Mouse (Mus musculus) stomach, postnatal 0 days (tissue): Measurements from ENCODE around the gene Zbp1. TPM values are rescaled to one million over a fixed set of nuclear protein-coding genes. Genes with fewer than 3 reads are reported as not detected.

ENCODE experiments used
- ATAC-seq: fragments of 200-750 bp; cut with Nextera tagmentation; 2 replicates; pipeline ENCODE4 v1.8.0; 2017; ENCODE audit not compliant: low FRiP score, low TSS enrichment
- DNase-seq: peaks from one replicate; pipeline ENCODE4 v3.0.0-alpha.2; 2016; ENCODE audit warnings: low spot score
- H3K27ac ChIP-seq: fragments of 300-500 bp; sonication (generic); replicated peaks from 2 replicates; pipeline ENCODE4 v1.5.1; 2014; ENCODE audit warnings: mild to moderate bottlenecking, control low read depth
- H3K27me3 ChIP-seq: fragments of 300-500 bp; sonication (generic); 2 replicates; pipeline ENCODE4 v1.6.1; 2014; ENCODE audit warnings: low read length; ENCODE audit not compliant: control insufficient read depth, insufficient read depth
- H3K36me3 ChIP-seq: fragments of 300-500 bp; sonication (generic); 2 replicates; pipeline ENCODE4 v1.6.1; 2014; ENCODE audit warnings: low read length, mixed read lengths; ENCODE audit not compliant: control insufficient read depth, insufficient read depth
- H3K4me1 ChIP-seq: fragments of 300-500 bp; sonication (generic); replicated peaks from 2 replicates; pipeline ENCODE4 v1.6.1; 2014; ENCODE audit warnings: antibody characterized with exemption; ENCODE audit not compliant: control insufficient read depth, insufficient read depth
- H3K4me2 ChIP-seq: fragments of 300-500 bp; sonication (generic); replicated peaks from 2 replicates; pipeline ENCODE4 v1.6.1; 2014; ENCODE audit warnings: low read depth, mild to moderate bottlenecking, control low read depth, moderate library complexity
- H3K4me3 ChIP-seq: fragments of 300-500 bp; sonication (generic); 2 replicates; pipeline ENCODE4 v1.5.1; 2014; ENCODE audit warnings: low read depth, low read length, control low read depth
- H3K9ac ChIP-seq: fragments of 300-500 bp; sonication (generic); 2 replicates; pipeline ENCODE4 v1.6.1; 2014; ENCODE audit warnings: mild to moderate bottlenecking, low read length, control low read depth, mixed read lengths
- H3K9me3 ChIP-seq: fragments of 300-500 bp; sonication (generic); 2 replicates; pipeline ENCODE4 v1.6.1; 2016; ENCODE audit warnings: low read length; ENCODE audit not compliant: control insufficient read depth
- CTCF ChIP-seq: IDR thresholded peaks from 2 replicates; pipeline ENCODE4 v1.5.1; 2016; ENCODE audit warnings: antibody characterized with exemption, low read depth, mild to moderate bottlenecking, moderate library complexity
- EP300 ChIP-seq: optimal IDR thresholded peaks from 2 replicates; pipeline ENCODE3; 2016; ENCODE audit warnings: antibody characterized with exemption
- WGBS: fragments of 180-500 bp; shearing (Covaris S2); extraction: QIAGEN DNeasy Blood & Tissue Kit; methylation state at CpG from one replicate; pipeline ENCODE4 v1.1.7; 2014; 5-methylcytosine and 5-hydroxymethylcytosine counted together
- polyA plus RNA-seq: library from polyadenylated mRNA; unstranded; fragments of >200 nt; fragmentation: Nextera tagmentation; extraction: Ambion mirVana; gene quantifications from 2 replicates; pipeline ENCODE4 v1.2.1, GENCODE M21; 2015

Gene Zbp1
- polyA plus RNA-seq, 1 experiment from 2014 or later: 5.0 TPM

GRCm38 (mm10) chr2:173158390-173159055 is 60.2 kb downstream of the Zbp1 start:
- Histone ChIP-seq H3K36me3 (no peaks in the 10 kb centered on the region), H3K27ac (no peak overlapping the region), H3K27me3 (no peaks in the 10 kb centered on the region), H3K4me3 (no peak overlapping the region), H3K4me2 (no peak overlapping the region), H3K4me1 (0 out of 2 replicates have a peak, but pooled peaks cover 2% of the 10 kb centered on the region), H3K9ac (no peak overlapping the region), H3K9me3 (no peaks in the 10 kb centered on the region)
- TF ChIP-seq CTCF (no peak), EP300 (no peak)
- ATAC-seq: no peak
- DNase-seq: no peak
- 88% methylated on average over 19 of the region's 19 CpGs for WGBS

- no peaks in the 10 kb centered on the region for H3K36me3 ChIP-seq
- TF ChIP-seq EP300 (no peak), CTCF (no peak)
- no peaks in the 10 kb centered on the region for H3K9me3 ChIP-seq
- H3K4me3 ChIP-seq: no peak overlapping the region
- ATAC-seq (no peak), DNase-seq (no peak)
- H3K27ac ChIP-seq: no peak overlapping the region
- WGBS: 91% methylated on average over 4 of the region's 4 CpGs
- H3K4me1 ChIP-seq: 0 out of 2 replicates have a peak, but pooled peaks cover 2% of the 10 kb centered on the region
- no peaks in the 10 kb centered on the region for H3K27me3 ChIP-seq
- no peak overlapping the region for H3K4me2 ChIP-seq
- H3K9ac ChIP-seq: no peak overlapping the region
Measured at GRCm38 (mm10) chr2:173157871-173158270, 60.9 kb downstream of the Zbp1 start.

GRCm38 (mm10) chr2:173157376-173157775 is 61.3 kb downstream of the Zbp1 start:
- WGBS: 53% methylated on average over 4 of the region's 4 CpGs
- DNase-seq: no peak
- Histone ChIP-seq H3K9ac (no peak overlapping the region), H3K9me3 (no peaks in the 10 kb centered on the region), H3K4me2 (no peak overlapping the region), H3K4me1 (0 out of 2 replicates have a peak, but pooled peaks cover 2% of the 10 kb centered on the region), H3K36me3 (no peaks in the 10 kb centered on the region), H3K27ac (no peak overlapping the region), H3K4me3 (no peak overlapping the region), H3K27me3 (no peaks in the 10 kb centered on the region)
- TF ChIP-seq EP300 (no peak), CTCF (no peak)
- ATAC-seq: no peak

- no peaks in the 10 kb centered on the region for H3K9me3 ChIP-seq
- 0 out of 2 replicates have a peak, but pooled peaks cover 2% of the 10 kb centered on the region for H3K4me1 ChIP-seq
- ATAC-seq (no peak), DNase-seq (no peak)
- H3K4me2 ChIP-seq: no peak overlapping the region
- no peak overlapping the region for H3K27ac ChIP-seq
- TF ChIP-seq CTCF: no peak
- TF ChIP-seq EP300: no peak
- 85% methylated on average over 13 of the region's 13 CpGs for WGBS
- no peak overlapping the region for H3K9ac ChIP-seq
- no peak overlapping the region for H3K4me3 ChIP-seq
- H3K36me3 ChIP-seq: no peaks in the 10 kb centered on the region
- no peaks in the 10 kb centered on the region for H3K27me3 ChIP-seq
Measured at GRCm38 (mm10) chr2:173156923-173157322, 61.8 kb downstream of the Zbp1 start.

Other genes with a start within 250 kb of the Zbp1 start
- 0.02 TPM in 2 replicates for gene Spo11, start 241.2 kb downstream of the Zbp1 start, polyA plus RNA-seq
- gene Rae1, start 218.8 kb downstream of the Zbp1 start, polyA plus RNA-seq: 66.8 and 68.7 TPM in 2 replicates
- gene Rbm38, start 198.4 kb downstream of the Zbp1 start, polyA plus RNA-seq: 24.9 and 25.4 TPM in 2 replicates
- 0.07 TPM in 1 of 2 replicates, not detected in the other for gene Ctcfl, start 99.4 kb downstream of the Zbp1 start, polyA plus RNA-seq
- 0.59 and 0.70 TPM in 2 replicates for gene Pck1, start 65.9 kb downstream of the Zbp1 start, polyA plus RNA-seq
- 6.1 and 7.0 TPM in 2 replicates for gene Pmepa1, start 57.6 kb upstream of the Zbp1 start, polyA plus RNA-seq